Mouse (Mus musculus): Measurements from ENCODE around the gene Ahsa1. TPM values are rescaled to one million over a fixed set of nuclear protein-coding genes. Genes with fewer than 3 reads are reported as not detected.

Gene Ahsa1
- polyA plus RNA-seq, 2 experiments, result 109 to 119 TPM

- no peaks in the 10 kb centered on the region for H3K9me3 ChIP-seq (ENCODE audit: control insufficient read depth, low read length)
- ATAC-seq (ENCODE audit: insufficient read depth) (no peak), DNase-seq (ENCODE audit: low read depth in 3 of 3, low spot score in 3 of 3) (no peak)
- TF ChIP-seq CTCF (IDR thresholded peaks at IDR 0.05; ENCODE audit: low read depth) (peak; percentile 29; the same call in 1 of the 2 replicates), EP300 (IDR thresholded peaks at IDR 0.05; ENCODE audit: low read depth) (no peak)
- H3K27me3 ChIP-seq (ENCODE audit: control insufficient read depth, insufficient read depth, low read length), result no peaks in the 10 kb centered on the region
- no peak overlapping the region for H3K4me2 ChIP-seq (ENCODE audit: low read depth)
- 55% methylated on average over 14 of the region's 14 CpGs for WGBS (ENCODE audit: insufficient replicate concordance)
- no peak overlapping the region for H3K27ac ChIP-seq
- no peak overlapping the region for H3K9ac ChIP-seq (replicated peaks)
- H3K4me1 ChIP-seq (replicated peaks; ENCODE audit: control insufficient read depth in 2 of 2, insufficient read depth in 2 of 2, low read length in 1 of 2), result peaks cover 7 to 17% of the 10 kb centered on the region in 2 experiments
- peaks cover 6% of the 10 kb centered on the region for H3K36me3 ChIP-seq (replicated peaks; ENCODE audit: control insufficient read depth, insufficient read depth, low read depth)
- H3K4me3 ChIP-seq (ENCODE audit: insufficient read depth in 1 of 2, low read depth in 2 of 2, low read length in 2 of 2), result no peak overlapping the region
These were observed 13.6 kb downstream of the Ahsa1 start for GRCm38 (mm10) chr12:87279879-87280278.

GRCm38 (mm10) chr12:87281766-87282165 is 15.5 kb downstream of the Ahsa1 start:
- 13% methylated on average over 1 of the region's 1 CpGs for WGBS (ENCODE audit: insufficient replicate concordance)
- DNase-seq (ENCODE audit: low read depth in 3 of 3, low spot score in 3 of 3), result no peak
- no peak overlapping the region for H3K27ac ChIP-seq
- H3K4me3 ChIP-seq (ENCODE audit: insufficient read depth in 1 of 2, low read depth in 2 of 2, low read length in 2 of 2), result no peak overlapping the region
- ATAC-seq (ENCODE audit: insufficient read depth), result no peak
- no peak overlapping the region for H3K9ac ChIP-seq (replicated peaks)
- H3K9me3 ChIP-seq (ENCODE audit: control insufficient read depth, low read length), result no peaks in the 10 kb centered on the region
- H3K36me3 ChIP-seq (replicated peaks; ENCODE audit: control insufficient read depth, insufficient read depth, low read depth), result no peaks in the 10 kb centered on the region
- TF ChIP-seq EP300 (IDR thresholded peaks at IDR 0.05; ENCODE audit: low read depth) (no peak), CTCF (IDR thresholded peaks at IDR 0.05; ENCODE audit: low read depth) (no peak)
- H3K4me1 ChIP-seq (replicated peaks; ENCODE audit: control insufficient read depth in 2 of 2, insufficient read depth in 2 of 2, low read length in 1 of 2), result peaks cover 0 to 4% of the 10 kb centered on the region in 2 experiments; a peak in 3 of 4 replicates
- no peaks in the 10 kb centered on the region for H3K27me3 ChIP-seq (ENCODE audit: control insufficient read depth, insufficient read depth, low read length)
- no peak overlapping the region for H3K4me2 ChIP-seq (ENCODE audit: low read depth)

- H3K9ac ChIP-seq (replicated peaks), result no peak overlapping the region
- H3K4me2 ChIP-seq (ENCODE audit: low read depth), result no peak overlapping the region
- no peak for TF ChIP-seq CTCF (IDR thresholded peaks at IDR 0.05; ENCODE audit: low read depth)
- TF ChIP-seq EP300 (IDR thresholded peaks at IDR 0.05; ENCODE audit: low read depth), result no peak
- no peak for DNase-seq (ENCODE audit: low read depth in 3 of 3, low spot score in 3 of 3)
- H3K27ac ChIP-seq, result no peak overlapping the region
- no peaks in the 10 kb centered on the region for H3K9me3 ChIP-seq (ENCODE audit: control insufficient read depth, low read length)
- no peaks in the 10 kb centered on the region for H3K27me3 ChIP-seq (ENCODE audit: control insufficient read depth, insufficient read depth, low read length)
- no peak overlapping the region for H3K4me3 ChIP-seq (ENCODE audit: insufficient read depth in 1 of 2, low read depth in 2 of 2, low read length in 2 of 2)
- peaks cover 0 to 4% of the 10 kb centered on the region in 2 experiments; a peak in 3 of 4 replicates for H3K4me1 ChIP-seq (replicated peaks; ENCODE audit: control insufficient read depth in 2 of 2, insufficient read depth in 2 of 2, low read length in 1 of 2)
- WGBS (ENCODE audit: insufficient replicate concordance), result 88% methylated on average over 4 of the region's 4 CpGs
- no peaks in the 10 kb centered on the region for H3K36me3 ChIP-seq (replicated peaks; ENCODE audit: control insufficient read depth, insufficient read depth, low read depth)
- ATAC-seq (ENCODE audit: insufficient read depth), result no peak
These were observed 16.5 kb downstream of the Ahsa1 start for GRCm38 (mm10) chr12:87282743-87283142.

GRCm38 (mm10) chr12:87283706-87284105 is 17.4 kb downstream of the Ahsa1 start:
- DNase-seq (ENCODE audit: low read depth in 3 of 3, low spot score in 3 of 3), result no peak
- no peaks in the 10 kb centered on the region for H3K36me3 ChIP-seq (replicated peaks; ENCODE audit: control insufficient read depth, insufficient read depth, low read depth)
- H3K9ac ChIP-seq (replicated peaks), result no peak overlapping the region
- no peak overlapping the region for H3K4me3 ChIP-seq (ENCODE audit: insufficient read depth in 1 of 2, low read depth in 2 of 2, low read length in 2 of 2)
- H3K27me3 ChIP-seq (ENCODE audit: control insufficient read depth, insufficient read depth, low read length), result no peaks in the 10 kb centered on the region
- no peaks in the 10 kb centered on the region for H3K9me3 ChIP-seq (ENCODE audit: control insufficient read depth, low read length)
- no peak overlapping the region for H3K4me2 ChIP-seq (ENCODE audit: low read depth)
- no peaks in the 10 kb centered on the region; a peak in 1 of 4 replicates for H3K4me1 ChIP-seq (replicated peaks; ENCODE audit: control insufficient read depth in 2 of 2, insufficient read depth in 2 of 2, low read length in 1 of 2)
- no peak for ATAC-seq (ENCODE audit: insufficient read depth)
- H3K27ac ChIP-seq, result no peak overlapping the region
- WGBS (ENCODE audit: insufficient replicate concordance), result 58% methylated on average over 7 of the region's 7 CpGs
- TF ChIP-seq EP300 (IDR thresholded peaks at IDR 0.05; ENCODE audit: low read depth) (no peak), CTCF (IDR thresholded peaks at IDR 0.05; ENCODE audit: low read depth) (no peak)

- no peaks in the 10 kb centered on the region for H3K4me1 ChIP-seq (replicated peaks; ENCODE audit: control insufficient read depth in 2 of 2, insufficient read depth in 2 of 2, low read length in 1 of 2)
- no peaks in the 10 kb centered on the region for H3K27me3 ChIP-seq (ENCODE audit: control insufficient read depth, insufficient read depth, low read length)
- no peaks in the 10 kb centered on the region for H3K36me3 ChIP-seq (replicated peaks; ENCODE audit: control insufficient read depth, insufficient read depth, low read depth)
- no peak for DNase-seq (ENCODE audit: low read depth in 3 of 3, low spot score in 3 of 3)
- 48% methylated on average over 4 of the region's 4 CpGs for WGBS (ENCODE audit: insufficient replicate concordance)
- H3K4me3 ChIP-seq (ENCODE audit: insufficient read depth in 1 of 2, low read depth in 2 of 2, low read length in 2 of 2), result no peak overlapping the region
- no peak for ATAC-seq (ENCODE audit: insufficient read depth)
- no peak overlapping the region for H3K4me2 ChIP-seq (ENCODE audit: low read depth)
- H3K9me3 ChIP-seq (ENCODE audit: control insufficient read depth, low read length), result no peaks in the 10 kb centered on the region
- TF ChIP-seq CTCF (IDR thresholded peaks at IDR 0.05; ENCODE audit: low read depth), result no peak
- no peak for TF ChIP-seq EP300 (IDR thresholded peaks at IDR 0.05; ENCODE audit: low read depth)
- no peak overlapping the region for H3K9ac ChIP-seq (replicated peaks)
- no peak overlapping the region for H3K27ac ChIP-seq
These were observed 18.0 kb downstream of the Ahsa1 start for GRCm38 (mm10) chr12:87284268-87284667.
